Mouse (Mus musculus) c-Kit-positive CD71-negative TER-119-negative erythroid progenitor cells, embryonic 14.5 days (primary cell): ENCODE data around the gene Rgs7bp.
"Not testable (repeated sequence)": the region's sequence is repeated elsewhere in the genome, so short reads cannot be mapped to it uniquely, and the experiment has no call there.

ENCODE experiments used
- DNase-seq: peaks from one replicate; pipeline ENCODE4 v3.0.0-alpha.2; 2013; ENCODE audit warnings: low read depth

The Rgs7bp gene

DNA sequence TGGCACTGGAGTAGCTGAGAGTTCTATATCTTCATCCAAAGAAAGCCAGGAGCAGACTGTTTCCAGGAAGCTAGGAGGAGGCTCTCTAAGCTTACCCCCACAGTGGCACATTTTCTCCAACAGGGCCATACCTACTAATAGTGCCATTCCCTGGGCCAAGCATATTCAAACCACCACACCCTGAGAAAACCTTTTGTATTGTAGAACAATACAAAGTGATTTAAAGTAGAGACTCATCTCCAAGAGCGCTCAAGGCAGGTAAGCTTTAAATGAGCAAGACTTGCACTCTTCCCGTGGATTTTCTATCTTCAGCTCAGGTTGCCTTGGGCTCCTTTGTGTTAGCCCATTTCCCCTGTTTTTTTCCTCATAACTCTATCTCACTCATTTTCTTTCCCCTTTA lies 118.1 kb downstream of the Rgs7bp start:
- DNase-seq = no peak

DNA sequence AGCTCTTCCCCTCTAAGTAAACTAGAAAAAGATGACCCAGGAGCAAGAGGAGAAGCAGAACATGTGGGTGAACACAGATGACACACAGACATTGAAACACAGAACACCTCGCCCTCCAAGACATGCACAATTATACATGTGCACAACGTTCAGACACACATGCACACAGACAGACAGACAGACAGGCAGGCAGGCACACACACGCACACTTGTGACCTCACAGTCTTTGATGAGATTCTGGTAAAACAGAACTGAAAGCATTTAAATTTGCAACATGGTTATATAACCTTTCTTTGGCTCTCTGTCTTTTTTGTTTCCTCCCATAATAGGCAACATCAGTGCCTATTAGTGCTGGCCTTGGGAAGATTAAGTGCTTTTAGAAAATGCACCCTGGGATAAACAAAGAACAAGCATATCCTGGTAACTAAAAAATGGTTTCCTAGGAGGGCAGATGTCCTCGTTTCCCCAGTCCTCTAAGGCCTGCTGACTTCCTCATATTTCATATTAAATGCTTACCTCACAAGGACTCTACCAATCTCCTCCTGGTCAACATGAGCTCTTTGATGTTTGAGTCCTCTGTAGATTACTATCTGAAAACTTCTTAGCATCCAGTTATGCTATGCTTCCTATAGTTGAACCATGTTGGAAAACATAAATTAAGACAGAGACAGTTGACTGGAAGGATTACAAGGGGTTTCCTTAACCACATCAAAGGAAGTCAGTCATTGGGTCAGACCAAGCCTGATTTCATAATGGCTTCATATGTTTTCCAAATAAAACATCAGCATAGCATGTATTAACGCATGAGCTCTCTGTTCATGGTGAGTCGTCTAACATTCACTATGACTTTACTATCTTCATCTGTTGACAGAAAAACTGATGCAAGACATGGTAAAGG lies 122.8 kb downstream of the Rgs7bp start:
- no peak for DNase-seq

DNA sequence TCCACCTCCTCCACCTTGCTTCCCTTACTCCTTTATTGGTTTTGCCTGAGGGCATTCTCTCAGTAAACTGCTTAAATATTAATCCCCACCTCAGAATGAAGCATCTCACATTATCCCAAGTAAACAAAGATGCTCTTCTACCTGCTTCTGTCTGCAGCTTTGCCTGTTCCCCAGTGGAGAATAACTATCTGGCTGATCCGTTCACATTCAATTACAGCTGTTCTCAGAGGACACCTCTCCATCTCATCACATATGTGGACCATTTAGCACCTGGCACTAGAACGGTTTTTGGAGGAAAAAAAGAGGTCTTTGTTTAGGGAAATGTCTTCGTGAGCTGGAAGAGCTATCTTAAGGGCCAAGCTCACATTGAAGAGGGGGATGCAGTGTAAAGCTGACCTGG lies 123.9 kb downstream of the Rgs7bp start:
- no peak for DNase-seq

DNA sequence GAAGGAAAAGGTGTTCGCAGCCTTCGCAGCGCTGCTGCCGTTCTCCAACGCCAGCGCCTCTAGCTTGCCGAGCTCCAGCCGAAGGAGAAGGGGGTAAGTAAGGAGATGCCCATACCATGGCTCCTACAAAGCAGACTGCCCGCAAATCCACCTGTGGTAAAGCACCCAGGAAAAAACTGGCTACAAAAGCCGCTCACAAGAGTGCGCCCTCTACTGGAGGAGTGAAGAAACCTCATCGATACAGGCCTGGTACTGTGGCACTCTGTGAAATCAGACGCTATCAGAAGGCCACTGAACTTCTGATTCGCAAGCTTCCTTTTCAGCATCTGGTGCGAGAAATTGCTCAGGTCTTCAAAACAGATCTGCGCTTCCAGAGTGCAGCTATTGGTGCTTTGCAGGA lies 136.1 kb downstream of the Rgs7bp start:
- DNase-seq = peak; percentile 20

DNA sequence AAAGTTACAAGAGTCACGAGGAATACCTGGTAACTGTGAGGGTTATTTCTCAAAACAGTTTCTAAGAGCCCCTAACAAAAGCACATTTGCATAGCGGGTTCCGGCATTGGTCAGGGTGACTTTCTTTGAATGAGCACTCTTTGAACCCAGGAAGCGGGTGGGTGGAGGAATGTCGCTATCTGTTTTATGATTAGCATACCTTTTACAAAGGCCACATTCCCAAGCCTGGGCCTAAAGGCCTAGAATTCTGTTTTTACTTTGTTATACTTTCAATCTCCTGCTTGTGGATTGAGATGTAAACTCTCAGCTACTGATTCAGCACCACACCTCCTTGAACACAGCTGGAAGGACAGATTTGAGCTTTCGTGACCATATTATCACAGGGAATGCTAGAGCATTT lies 138.0 kb downstream of the Rgs7bp start:
- not testable (repeated sequence) for DNase-seq

DNA sequence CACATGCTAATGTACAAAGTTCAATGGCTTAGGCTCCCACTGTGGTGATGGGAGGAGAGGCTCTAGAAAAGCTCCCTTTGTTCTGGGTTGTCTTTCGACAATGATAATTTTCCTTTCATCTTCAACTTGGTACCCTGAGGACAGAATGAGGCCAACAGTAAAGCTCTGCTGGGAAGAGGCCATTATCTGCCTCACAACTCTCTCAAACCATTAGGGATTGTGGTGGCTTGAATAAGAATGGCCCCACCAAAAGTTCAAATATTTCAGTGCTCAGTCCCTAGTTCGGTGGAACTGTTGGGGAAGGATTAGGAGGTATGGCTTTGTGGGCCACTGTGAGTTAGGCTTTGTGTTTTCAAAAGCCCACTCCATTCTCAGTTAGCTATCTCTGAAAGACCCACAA lies 138.6 kb downstream of the Rgs7bp start:
- DNase-seq = no peak

DNA sequence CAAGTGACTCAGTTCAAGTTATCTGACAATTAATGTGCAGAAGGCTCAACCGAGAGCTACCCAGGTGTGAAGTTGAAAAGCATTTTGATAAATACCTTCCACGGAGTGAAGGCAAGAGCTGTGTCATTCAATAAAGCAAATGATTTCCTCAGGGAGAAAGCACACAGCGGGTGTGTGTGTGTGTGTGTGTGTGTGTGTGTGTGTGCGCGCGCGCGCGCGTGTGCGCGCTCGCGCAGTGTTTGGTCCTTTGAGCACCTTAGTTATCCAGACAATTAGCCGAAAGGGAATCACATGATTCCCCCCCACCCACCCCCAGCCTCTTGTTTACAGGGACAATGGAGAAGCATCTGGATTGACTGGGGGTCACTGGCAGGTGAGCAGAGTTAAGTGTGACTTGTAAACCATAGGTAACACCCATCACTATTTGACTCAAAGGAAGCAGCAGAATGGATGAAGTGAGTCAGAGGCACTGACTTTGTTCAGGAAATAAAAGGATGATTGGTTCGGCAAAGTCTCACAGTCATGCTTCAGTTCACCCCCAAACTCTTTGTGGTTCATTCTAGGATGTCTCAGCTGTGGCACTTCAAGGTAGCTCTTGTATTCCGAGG lies 140.3 kb downstream of the Rgs7bp start:
- no peak for DNase-seq

DNA sequence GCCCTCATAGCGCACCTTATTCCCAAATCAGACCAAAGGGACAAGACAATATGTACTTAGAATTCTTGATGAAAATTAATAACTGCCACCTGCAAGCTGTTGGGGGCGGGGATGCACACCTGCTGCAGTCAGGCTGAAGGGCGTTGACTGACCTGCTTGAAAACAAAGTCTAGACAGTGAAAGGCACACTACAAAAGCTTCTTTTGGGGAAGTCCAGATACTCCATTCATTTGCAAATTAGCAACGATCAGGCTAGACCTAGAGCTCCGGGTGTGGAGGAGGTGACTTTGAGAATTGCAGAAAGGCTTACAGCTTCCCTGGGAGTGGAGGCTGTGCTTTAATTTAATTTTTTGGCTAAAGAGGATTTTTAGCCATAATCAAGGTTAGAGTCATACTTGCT lies 143.1 kb downstream of the Rgs7bp start:
- DNase-seq = not testable (repeated sequence)

DNA sequence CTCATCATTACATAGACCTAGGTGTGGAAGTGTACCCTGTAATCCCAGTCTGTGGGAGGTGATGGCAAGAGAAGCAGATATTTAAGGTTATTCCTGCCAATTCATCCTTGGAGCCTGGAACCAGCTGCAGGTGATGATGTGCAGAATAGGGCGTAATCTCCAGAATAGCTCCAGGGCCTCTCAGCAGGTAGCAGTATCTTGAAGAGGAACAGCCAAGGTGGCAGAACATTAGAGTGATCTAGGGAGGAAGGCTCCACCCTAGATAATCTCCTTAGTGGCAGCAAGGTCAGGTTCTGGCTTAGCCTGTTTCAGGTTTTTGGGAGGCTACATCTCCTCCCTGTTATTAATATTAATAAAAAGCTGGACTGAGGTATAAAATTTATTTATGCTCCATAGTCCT lies 143.7 kb downstream of the Rgs7bp start:
- not testable (repeated sequence) for DNase-seq

DNA sequence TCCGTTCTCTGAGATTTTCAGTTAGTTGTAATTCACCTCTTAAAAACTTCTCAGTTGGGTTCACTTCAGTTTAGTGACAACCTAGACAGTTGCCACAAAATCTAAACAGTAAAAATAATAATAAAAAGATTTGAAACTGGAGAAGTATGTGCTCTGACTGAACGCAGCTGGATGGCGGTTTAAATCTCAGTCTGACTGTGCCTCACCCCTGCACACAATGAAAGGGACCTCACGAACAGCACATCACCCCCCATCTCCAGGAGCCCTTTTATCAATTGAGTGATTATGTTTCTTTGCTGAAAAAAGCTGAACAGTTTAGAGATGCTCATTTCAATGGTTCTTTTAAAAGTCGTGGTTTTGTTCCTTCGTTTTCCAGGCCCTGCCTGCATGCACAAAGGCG lies 146.0 kb downstream of the Rgs7bp start:
- no peak for DNase-seq
